Mouse (Mus musculus): Measurements from ENCODE around the gene Cep128. TPM values are rescaled to one million over a fixed set of nuclear protein-coding genes. Genes with fewer than 3 reads are reported as not detected.

Cep128 gene
- 10.3 and 12.8 TPM in 2 replicates for polyA plus RNA-seq (2012; rRNA removed)

DNA sequence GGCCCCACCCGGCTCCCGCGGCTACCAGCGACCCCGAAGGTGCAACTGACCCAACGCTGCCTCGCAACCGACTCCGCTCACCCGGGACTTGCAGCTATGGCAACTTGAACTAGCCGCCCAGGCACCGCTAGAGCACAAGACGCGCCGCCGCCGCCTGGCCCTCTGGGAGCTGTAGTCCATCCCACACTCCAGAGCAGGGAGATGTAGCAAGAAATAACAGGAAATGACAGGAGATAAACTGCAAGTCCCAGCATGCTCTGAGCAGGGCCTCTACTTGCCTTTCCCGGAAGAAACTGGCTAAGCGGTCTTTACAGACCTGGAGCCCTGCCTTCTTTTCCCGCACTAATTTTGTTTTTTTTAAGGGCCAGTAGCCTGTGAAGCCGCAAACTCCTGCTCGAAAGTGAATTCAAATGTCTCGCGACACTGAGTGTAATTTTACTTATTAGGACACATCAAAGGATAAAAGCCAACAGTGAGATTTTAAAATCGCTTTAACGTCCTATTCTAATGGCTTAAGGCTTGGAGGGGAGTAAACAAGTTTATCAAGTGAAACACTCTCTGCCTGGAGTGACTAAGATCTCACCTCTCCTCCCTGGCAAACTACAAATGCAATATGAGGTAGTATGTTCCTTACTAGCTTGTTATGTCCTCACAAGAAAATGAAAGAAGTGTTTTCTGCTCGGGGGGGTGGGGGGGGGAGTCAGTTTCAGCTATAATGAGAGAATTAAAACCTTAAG lies at the start of gene Cep128, which contains the start of gene Tshr:
TSS of gene Cep128 (minus strand) at position 129 of the 737 bp plus-strand sequence.
TSS of gene Tshr (plus strand) at position 283 of the 737 bp plus-strand sequence.
- under 1% methylated on average over 27 of the region's 27 CpGs for WGBS
- TF ChIP-seq CTCF (IDR thresholded peaks at IDR 0.05; ENCODE audit: borderline replicate concordance, control insufficient read depth, extremely low read depth, insufficient read depth, low read length, poor library complexity) (no peak), POLR2A (IDR thresholded peaks at IDR 0.05; ENCODE audit: control insufficient read depth, extremely low read depth, insufficient read depth, low read length, poor library complexity) (0 out of 2 replicates have a peak, but pooled peaks have one; percentile 34)
- Histone ChIP-seq H3K27me3 (ENCODE audit: control insufficient read depth, insufficient read depth, low read length) (no peaks in the 10 kb centered on the region), H3K4me3 (ENCODE audit: control insufficient read depth, insufficient read depth, low read length) (peak within 1 kb of the TSS; percentile 97), H3K27ac (ENCODE audit: control insufficient read depth, insufficient read depth, low read length) (no peak within 1 kb of the TSS), H3K36me3 (ENCODE audit: control insufficient read depth, insufficient read depth, low read length) (no peaks in the 10 kb centered on the region), H3K4me1 (replicated peaks; ENCODE audit: control insufficient read depth, insufficient read depth, low read length) (peaks cover 4% of the 10 kb centered on the region)
- peak; percentile 93 for DNase-seq

DNA sequence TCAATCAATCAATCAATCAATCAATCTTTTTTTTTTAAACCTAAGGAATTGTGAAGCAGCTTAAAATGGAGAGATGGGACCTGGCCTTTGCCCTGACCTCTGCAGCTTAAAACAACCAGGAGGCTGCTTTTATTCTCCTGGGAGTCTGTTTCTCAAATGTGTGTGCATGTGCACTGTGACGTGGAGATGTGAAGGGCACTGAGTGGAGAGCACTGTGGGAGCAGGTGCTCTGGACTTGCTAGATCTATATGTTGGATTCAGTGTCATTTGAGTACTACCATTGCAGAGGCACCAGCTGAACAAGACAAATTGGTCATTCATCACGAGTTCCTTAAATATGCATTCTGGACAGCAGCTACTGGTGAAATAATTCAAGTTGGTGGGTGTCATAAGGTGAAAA lies 42.9 kb upstream of the Cep128 start:
- H3K4me3 ChIP-seq (ENCODE audit: control insufficient read depth, insufficient read depth, low read length) = no peak overlapping the region
- TF ChIP-seq CTCF (IDR thresholded peaks at IDR 0.05; ENCODE audit: borderline replicate concordance, control insufficient read depth, extremely low read depth, insufficient read depth, low read length, poor library complexity) (no peak), POLR2A (IDR thresholded peaks at IDR 0.05; ENCODE audit: control insufficient read depth, extremely low read depth, insufficient read depth, low read length, poor library complexity) (no peak)
- DNase-seq = no peak
- no peak overlapping the region for H3K27ac ChIP-seq (ENCODE audit: control insufficient read depth, insufficient read depth, low read length)
- H3K36me3 ChIP-seq (ENCODE audit: control insufficient read depth, insufficient read depth, low read length) = no peaks in the 10 kb centered on the region
- H3K27me3 ChIP-seq (ENCODE audit: control insufficient read depth, insufficient read depth, low read length) = no peaks in the 10 kb centered on the region
- peaks cover 3% of the 10 kb centered on the region for H3K4me1 ChIP-seq (replicated peaks; ENCODE audit: control insufficient read depth, insufficient read depth, low read length)
- 90% methylated on average over 2 of the region's 2 CpGs for WGBS

DNA sequence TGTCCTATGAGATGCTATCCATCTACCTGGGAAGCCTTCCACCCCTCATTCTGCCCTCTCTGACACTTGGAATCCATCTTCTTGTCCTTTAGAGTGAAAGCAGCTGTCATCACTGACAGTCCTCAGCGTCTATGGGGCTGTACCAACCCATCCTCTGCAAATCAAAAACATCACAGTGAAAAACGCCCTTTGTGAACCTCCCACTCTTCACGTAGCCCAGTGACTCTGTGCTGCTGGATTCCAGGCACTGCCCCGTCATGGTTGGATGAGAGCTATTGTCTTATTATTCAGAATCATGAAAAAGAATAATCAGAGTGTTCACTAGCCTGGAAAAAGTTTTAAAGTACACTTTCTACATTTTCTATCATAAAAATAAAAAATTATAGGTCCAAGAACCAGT lies 42.3 kb upstream of the Cep128 start:
- no peak overlapping the region for H3K4me3 ChIP-seq (ENCODE audit: control insufficient read depth, insufficient read depth, low read length)
- peaks cover 3% of the 10 kb centered on the region for H3K4me1 ChIP-seq (replicated peaks; ENCODE audit: control insufficient read depth, insufficient read depth, low read length)
- no peak for DNase-seq
- H3K27ac ChIP-seq (ENCODE audit: control insufficient read depth, insufficient read depth, low read length) = no peak overlapping the region
- no peaks in the 10 kb centered on the region for H3K27me3 ChIP-seq (ENCODE audit: control insufficient read depth, insufficient read depth, low read length)
- 77% methylated on average over 4 of the region's 4 CpGs for WGBS
- TF ChIP-seq POLR2A (IDR thresholded peaks at IDR 0.05; ENCODE audit: control insufficient read depth, extremely low read depth, insufficient read depth, low read length, poor library complexity) (no peak), CTCF (IDR thresholded peaks at IDR 0.05; ENCODE audit: borderline replicate concordance, control insufficient read depth, extremely low read depth, insufficient read depth, low read length, poor library complexity) (no peak)
- H3K36me3 ChIP-seq (ENCODE audit: control insufficient read depth, insufficient read depth, low read length) = no peaks in the 10 kb centered on the region

DNA sequence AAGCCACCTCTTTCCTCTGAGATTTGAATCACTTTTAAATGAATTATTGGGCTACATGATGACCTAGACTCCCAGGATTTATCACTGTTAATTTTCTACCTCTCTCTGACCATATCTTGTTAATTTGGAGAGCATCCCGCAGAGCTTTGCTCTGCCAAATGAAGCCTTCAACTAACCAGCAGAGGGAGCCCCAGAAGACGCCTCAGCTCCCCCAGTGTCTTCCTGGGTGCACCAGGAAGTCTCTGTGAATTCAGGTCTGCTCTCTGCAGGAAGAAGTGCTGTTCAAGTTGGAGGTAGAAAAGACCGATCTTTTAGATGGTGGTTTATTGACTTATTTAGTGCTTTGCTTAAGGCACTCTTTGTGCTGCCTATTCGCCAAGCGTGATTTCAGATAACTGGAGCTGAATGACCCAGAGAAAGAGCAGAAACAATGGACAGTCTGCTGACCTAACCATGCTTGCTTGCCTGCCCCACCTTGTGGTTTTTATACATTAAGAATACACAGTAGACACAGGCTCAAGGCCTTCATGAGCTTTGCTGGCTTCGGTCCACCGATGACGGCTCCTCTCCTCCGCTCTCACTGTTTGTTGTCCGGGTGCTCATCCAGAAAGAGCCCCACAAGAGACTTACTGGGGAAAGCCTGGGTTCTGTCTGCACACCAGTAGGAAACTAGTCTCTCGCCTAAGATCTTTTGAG lies 39.1 kb upstream of the Cep128 start:
- no peak overlapping the region for H3K27ac ChIP-seq (ENCODE audit: control insufficient read depth, insufficient read depth, low read length)
- DNase-seq = peak; percentile 36
- WGBS = 79% methylated on average over 11 of the region's 11 CpGs
- no peaks in the 10 kb centered on the region for H3K36me3 ChIP-seq (ENCODE audit: control insufficient read depth, insufficient read depth, low read length)
- TF ChIP-seq CTCF (IDR thresholded peaks at IDR 0.05; ENCODE audit: borderline replicate concordance, control insufficient read depth, extremely low read depth, insufficient read depth, low read length, poor library complexity) (peak; percentile 68; the same call in 1 of the 2 replicates), POLR2A (IDR thresholded peaks at IDR 0.05; ENCODE audit: control insufficient read depth, extremely low read depth, insufficient read depth, low read length, poor library complexity) (no peak)
- H3K4me3 ChIP-seq (ENCODE audit: control insufficient read depth, insufficient read depth, low read length) = no peak overlapping the region
- no peaks in the 10 kb centered on the region for H3K27me3 ChIP-seq (ENCODE audit: control insufficient read depth, insufficient read depth, low read length)
- H3K4me1 ChIP-seq (replicated peaks; ENCODE audit: control insufficient read depth, insufficient read depth, low read length) = peaks cover 3% of the 10 kb centered on the region

GRCm38 (mm10) chr12:91421272-91421671 lies 37.1 kb upstream of the Cep128 start:
- Histone ChIP-seq H3K27ac (ENCODE audit: control insufficient read depth, insufficient read depth, low read length) (no peak overlapping the region), H3K4me3 (ENCODE audit: control insufficient read depth, insufficient read depth, low read length) (no peak overlapping the region), H3K36me3 (ENCODE audit: control insufficient read depth, insufficient read depth, low read length) (no peaks in the 10 kb centered on the region), H3K27me3 (ENCODE audit: control insufficient read depth, insufficient read depth, low read length) (no peaks in the 10 kb centered on the region; the same call in 1 of the 2 replicates), H3K4me1 (replicated peaks; ENCODE audit: control insufficient read depth, insufficient read depth, low read length) (peaks cover 3% of the 10 kb centered on the region)
- 73% methylated on average over 9 of the region's 9 CpGs for WGBS
- DNase-seq = no peak
- TF ChIP-seq POLR2A (IDR thresholded peaks at IDR 0.05; ENCODE audit: control insufficient read depth, extremely low read depth, insufficient read depth, low read length, poor library complexity) (no peak), CTCF (IDR thresholded peaks at IDR 0.05; ENCODE audit: borderline replicate concordance, control insufficient read depth, extremely low read depth, insufficient read depth, low read length, poor library complexity) (no peak)

DNA sequence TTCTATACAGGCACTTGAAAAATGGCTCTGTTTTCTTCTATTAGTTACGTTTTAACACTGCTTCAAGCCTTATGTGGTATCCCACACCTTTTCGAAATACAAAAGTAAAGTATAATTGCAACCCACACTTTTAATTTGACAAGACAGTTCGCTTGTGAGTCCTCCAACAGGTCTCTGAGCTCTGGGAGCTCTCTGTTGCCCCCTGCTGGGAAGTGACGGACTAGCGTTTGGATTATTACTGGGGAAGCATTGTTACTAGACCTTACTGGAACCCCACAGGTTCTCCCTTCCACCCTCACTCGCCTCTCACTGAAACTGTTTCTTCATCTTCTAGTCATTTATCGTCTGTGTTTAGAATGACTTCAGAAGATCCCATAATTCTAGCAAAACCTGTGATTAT lies 34.6 kb upstream of the Cep128 start:
- peak; percentile 70 for DNase-seq
- no peak for TF ChIP-seq POLR2A (IDR thresholded peaks at IDR 0.05; ENCODE audit: control insufficient read depth, extremely low read depth, insufficient read depth, low read length, poor library complexity)
- TF ChIP-seq CTCF (IDR thresholded peaks at IDR 0.05; ENCODE audit: borderline replicate concordance, control insufficient read depth, extremely low read depth, insufficient read depth, low read length, poor library complexity) = no peak
- Histone ChIP-seq H3K27ac (ENCODE audit: control insufficient read depth, insufficient read depth, low read length) (no peak overlapping the region), H3K36me3 (ENCODE audit: control insufficient read depth, insufficient read depth, low read length) (no peaks in the 10 kb centered on the region), H3K4me3 (ENCODE audit: control insufficient read depth, insufficient read depth, low read length) (no peak overlapping the region), H3K4me1 (replicated peaks; ENCODE audit: control insufficient read depth, insufficient read depth, low read length) (peaks cover 3% of the 10 kb centered on the region), H3K27me3 (ENCODE audit: control insufficient read depth, insufficient read depth, low read length) (no peaks in the 10 kb centered on the region; the same call in 1 of the 2 replicates)
- 40% methylated on average over 7 of the region's 7 CpGs for WGBS

Measured in thymus, adult 2 months (tissue).